Mouse (Mus musculus) CD8-positive naive resting alpha-beta T cell, adult 2 months (primary cell): ENCODE data around the gene Tbc1d22a.
"Not testable (repeated sequence)": the region's sequence is repeated elsewhere in the genome, so short reads cannot be mapped to it uniquely, and the experiment has no call there.

Experiments
- DNase-seq, 2 experiments: peaks; one replicate each; pipeline ENCODE4 v3.0.0; 2022; ENCODE audit warnings: low read depth in 2 of 2, low spot score in 2 of 2

Gene Tbc1d22a

GRCm38 (mm10) chr15:86202640-86203039 lies 11.6 kb upstream of the Tbc1d22a start:
- DNase-seq = no peak

- DNase-seq = no peak
Measured at GRCm38 (mm10) chr15:86203292-86203793, 10.9 kb upstream of the Tbc1d22a start.

DNA sequence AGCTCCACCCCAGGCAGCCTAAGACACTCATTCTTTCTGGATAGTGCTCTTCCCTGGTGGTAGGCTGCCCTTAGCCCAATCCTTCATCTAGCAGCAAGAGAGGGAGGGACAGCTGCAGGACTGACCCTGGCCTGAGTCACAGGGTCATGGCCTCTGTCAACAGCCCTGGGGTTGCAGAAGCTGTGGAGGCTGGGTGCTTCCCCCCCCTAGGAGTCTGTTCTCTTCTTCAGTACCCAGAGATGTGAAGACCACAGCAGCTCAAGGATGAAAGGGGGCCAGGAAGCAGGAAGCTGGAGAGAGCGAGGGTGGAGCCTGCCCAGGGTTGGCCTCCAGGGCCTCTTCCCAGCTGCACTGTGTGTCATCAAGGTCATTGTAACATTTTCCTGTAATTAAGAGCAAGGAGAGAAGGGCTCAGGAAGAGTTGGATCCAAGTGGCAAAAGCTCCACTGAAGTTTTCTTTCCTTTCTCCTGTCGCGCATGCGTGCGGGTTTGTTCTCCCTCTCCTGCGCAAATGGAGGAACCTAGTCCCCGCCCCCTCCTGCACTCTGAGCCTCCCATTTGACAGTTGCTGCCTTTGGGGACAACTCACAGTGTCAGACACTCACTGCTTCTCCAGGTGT lies 10.2 kb upstream of the Tbc1d22a start:
- DNase-seq = peak in 1 of 2 experiments; percentile 21

- DNase-seq = peak; percentile 74 to 86
Measured at GRCm38 (mm10) chr15:86205300-86205699, 9.0 kb upstream of the Tbc1d22a start.

- no peak for DNase-seq
Measured at GRCm38 (mm10) chr15:86206385-86206784, 7.9 kb upstream of the Tbc1d22a start.

DNA sequence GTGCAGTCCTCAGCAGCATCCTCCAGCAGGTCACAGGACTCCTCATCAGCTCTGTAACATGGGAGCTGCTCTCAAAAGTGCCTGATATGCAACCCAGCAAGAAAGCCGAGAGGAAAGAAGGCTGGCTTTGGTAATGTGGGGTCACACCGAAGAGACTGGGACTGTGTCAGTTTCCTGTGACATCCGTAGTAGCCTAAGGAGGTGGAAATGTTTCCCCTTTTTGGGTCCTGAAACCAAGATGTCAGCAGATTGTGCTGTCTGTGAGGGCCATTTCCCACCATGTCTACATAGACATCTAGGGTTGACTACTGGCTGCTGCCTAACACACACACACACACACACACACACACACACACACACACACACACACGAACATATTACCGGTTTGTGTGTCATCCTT lies 2.1 kb upstream of the Tbc1d22a start:
- DNase-seq = not testable (repeated sequence)

- DNase-seq = no peak
Measured at GRCm38 (mm10) chr15:86214549-86215201, 416 bp downstream of the Tbc1d22a start.

DNA sequence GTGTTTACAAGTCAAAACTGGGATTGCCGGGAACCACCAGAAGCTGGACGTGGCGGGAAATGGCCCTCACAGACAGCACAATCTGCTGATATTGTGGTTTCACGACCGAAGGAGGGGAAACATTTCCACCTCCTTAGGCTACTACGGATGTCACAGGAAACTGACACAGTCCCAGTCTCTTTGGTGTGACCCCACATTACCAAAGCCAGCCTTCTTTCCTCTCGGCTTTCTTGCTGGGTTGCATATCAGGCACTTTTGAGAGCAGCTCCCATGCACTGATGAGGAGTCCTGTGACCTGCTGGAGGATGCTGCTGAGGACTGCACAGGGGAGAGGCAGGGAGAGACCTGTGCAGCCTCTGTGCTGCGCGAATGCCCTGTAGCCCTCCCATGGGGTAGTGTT lies 2.4 kb downstream of the Tbc1d22a start:
- not testable (repeated sequence) for DNase-seq

DNA sequence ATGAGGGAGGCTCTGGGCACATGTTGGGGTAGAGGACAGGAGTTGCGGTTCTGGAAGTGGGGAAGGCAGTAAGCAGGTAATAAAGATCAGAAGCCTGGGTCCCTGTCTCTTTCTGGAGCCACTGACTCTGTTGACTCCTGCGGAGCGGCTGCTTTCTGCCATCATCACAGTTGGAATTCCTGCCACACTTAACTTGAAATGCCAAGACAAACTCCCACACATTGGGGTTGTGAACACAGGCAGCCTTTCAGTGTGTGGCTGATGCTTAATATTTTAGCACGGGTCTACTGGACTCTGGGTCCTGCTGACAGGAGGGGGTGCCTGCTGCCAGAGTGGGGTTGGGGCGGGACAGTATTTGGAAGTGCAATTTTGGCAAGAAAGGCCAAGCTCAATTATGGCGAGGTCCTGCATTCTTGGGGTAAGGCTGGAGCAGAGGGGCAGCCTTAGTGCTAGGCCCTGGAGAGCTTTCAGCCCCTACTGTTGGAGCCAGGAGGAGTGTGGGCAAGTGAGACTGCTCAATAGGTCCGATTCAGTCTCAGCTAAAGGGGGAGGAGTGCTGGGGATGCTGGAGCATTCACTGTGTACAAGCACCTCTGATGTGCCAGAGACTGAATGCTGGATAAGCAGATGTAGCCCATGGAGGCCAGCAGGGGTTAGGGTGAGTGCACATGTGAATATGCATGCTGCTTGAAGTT lies 5.4 kb downstream of the Tbc1d22a start:
- DNase-seq = no peak

- no peak for DNase-seq
Measured at GRCm38 (mm10) chr15:86220229-86220630, 6.0 kb downstream of the Tbc1d22a start.

GRCm38 (mm10) chr15:86220715-86221114 lies 6.5 kb downstream of the Tbc1d22a start:
- DNase-seq = no peak

- DNase-seq = no peak
Measured at GRCm38 (mm10) chr15:86221369-86221768, 7.1 kb downstream of the Tbc1d22a start.

GRCm38 (mm10) chr15:86221901-86222300 lies 7.6 kb downstream of the Tbc1d22a start:
- not testable (repeated sequence) for DNase-seq

DNA sequence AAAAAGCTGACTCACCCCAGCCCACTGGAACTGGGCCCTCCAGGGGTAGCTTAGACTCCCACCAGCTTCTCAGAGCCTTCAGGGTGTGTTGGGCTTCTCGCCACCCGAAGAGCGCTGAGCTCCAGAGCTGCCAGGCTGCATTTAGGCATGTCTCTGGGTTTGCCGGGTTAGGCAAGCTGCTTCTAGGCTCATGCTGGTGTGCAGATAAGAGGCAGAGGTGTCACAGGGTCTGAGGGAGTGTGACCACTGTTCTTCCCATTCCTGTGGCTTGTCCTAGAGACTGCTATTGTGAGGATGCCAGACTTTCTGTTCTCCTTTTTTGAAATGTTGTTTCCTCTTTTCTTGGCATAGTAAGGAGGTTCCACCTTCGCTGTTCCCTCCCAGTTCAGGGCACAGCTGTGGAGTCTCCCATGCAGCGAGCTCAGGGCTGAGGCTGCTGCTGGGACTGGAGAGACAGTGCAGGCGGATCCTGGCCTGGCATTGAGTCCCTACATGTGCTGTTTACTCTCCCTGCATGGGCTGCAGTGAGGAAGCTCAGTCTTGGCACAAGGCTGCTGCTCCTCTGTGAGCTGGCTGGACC lies 10.8 kb downstream of the Tbc1d22a start:
- DNase-seq = no peak

GRCm38 (mm10) chr15:86226221-86226620 lies 12.0 kb downstream of the Tbc1d22a start:
- DNase-seq = no peak

- no peak for DNase-seq
Measured at GRCm38 (mm10) chr15:86226968-86227367, 12.7 kb downstream of the Tbc1d22a start.

- DNase-seq = peak; percentile 32 to 64
Measured at GRCm38 (mm10) chr15:86228186-86228585, 13.9 kb downstream of the Tbc1d22a start.

DNA sequence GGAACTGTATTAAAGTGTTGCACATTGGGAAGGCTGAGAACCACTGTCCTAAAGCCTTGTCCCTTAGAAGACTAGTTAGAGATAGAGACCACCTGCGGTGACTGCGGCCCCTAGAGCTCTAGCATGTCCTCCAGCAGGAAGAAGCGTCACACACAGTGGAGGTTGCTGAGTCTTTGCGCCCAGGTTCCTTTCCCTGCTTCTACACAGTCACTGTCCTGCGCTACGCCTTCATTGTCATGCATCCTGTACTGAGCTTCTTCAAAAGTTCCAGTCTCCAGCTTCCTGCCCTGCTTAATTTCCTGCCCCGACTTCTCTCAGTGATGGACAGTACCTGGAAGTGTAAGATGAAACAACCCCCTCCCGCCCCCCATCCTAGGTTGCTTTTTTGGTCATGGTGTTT lies 14.8 kb downstream of the Tbc1d22a start:
- no peak for DNase-seq

DNA sequence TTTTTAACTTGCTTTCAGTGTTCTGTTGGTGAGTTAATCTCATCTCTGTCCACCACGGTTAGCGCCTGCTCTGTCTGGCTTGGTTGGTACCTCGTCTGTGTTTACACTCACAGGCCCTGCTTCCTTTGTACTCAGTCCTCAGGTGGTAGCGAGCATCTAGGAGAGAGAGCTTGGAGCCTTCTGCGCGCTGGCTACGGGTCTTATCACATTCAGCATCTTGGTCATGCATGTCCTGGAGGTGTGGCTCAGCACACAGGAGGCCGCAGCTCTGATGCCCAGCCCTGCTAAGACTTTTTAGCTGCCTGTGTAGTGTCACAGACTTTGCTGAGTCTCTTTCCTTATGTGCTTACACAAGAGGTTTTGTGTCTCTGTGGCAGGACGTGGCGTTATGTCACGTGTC lies 15.4 kb downstream of the Tbc1d22a start:
- no peak for DNase-seq

DNA sequence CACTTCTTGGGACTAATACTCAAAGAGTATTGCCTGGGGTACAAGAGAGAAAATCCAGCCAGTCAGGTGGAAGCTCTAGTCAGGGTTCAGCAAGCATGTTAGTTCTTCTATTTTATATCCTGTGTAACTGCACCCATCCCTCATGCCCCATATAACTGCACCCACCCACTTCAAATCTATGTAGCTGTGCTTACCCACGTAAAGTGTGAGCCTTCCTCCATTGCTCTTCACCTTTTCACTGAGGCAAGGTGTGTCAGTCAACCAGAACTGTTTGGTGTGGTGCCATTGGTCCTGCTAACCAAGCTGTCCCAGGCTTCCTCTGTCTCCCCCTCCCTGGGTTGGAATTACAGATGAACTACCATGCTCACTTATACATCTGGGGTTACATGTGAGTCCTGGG lies 16.9 kb downstream of the Tbc1d22a start:
- no peak for DNase-seq

DNA sequence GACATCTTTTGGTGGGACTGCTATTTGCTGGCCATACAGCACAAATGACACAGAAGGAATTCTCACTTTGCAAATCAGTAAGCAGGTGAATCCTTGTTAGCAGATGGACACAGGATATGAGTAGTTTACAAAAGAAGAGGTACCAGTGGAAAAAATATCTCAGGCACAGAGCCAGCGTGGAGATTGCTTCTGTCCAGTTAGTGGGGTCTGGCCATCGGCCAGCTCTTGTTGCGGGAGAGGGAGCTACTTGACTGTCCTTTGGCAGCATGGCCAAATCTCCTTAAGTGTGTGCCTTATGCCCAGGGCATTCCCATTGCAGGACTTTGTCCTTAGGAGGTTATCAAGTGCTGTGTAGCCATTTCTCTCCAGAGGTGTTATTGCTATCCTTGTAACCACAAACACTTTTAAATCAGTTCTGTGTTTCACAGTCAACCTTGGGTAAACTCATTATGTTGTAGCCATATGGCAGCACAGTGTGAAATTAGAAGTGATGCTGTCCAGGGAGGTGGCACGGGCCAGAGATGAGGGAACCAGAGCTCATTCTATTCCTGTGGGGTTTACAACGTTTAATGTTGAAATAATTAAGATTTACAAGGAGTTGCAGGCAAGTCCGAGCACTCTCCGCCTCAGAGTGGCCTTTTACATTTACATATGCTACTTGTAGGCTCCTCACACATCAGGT lies 17.7 kb downstream of the Tbc1d22a start:
- DNase-seq = no peak
